Mouse (Mus musculus) neutrophil, adult 5-6 weeks (primary cell): ENCODE data around the gene Ppp1r12b. TPM values are rescaled to one million over a fixed set of nuclear protein-coding genes. Genes with fewer than 3 reads are reported as not detected.

Source experiments
- ATAC-seq: fragments of 151-379, 151-347 bp; 2 replicates; pipeline ENCODE4 v1.8.0; 2017; ENCODE audit warnings: mild to moderate bottlenecking, moderate TSS enrichment; ENCODE audit not compliant: insufficient number of reproducible peaks, poor library complexity, low FRiP score, severe bottlenecking; ENCODE audit errors: extremely low read depth
- total RNA-seq: library from RNA; stranded (forward); fragments of 200-1000 nt; gene quantifications from 2 replicates; pipeline ENCODE4 v1.2.3, GENCODE M21; 2017

The Ppp1r12b gene
- total RNA-seq, 1 experiment from 2014 or later: 12.9 TPM

- ATAC-seq: no peak
Measured at GRCm38 (mm10) chr1:134949946-134950345, 5.8 kb downstream of the Ppp1r12b start.

- no peak for ATAC-seq
Measured at GRCm38 (mm10) chr1:134947590-134947989, 8.2 kb downstream of the Ppp1r12b start.

DNA sequence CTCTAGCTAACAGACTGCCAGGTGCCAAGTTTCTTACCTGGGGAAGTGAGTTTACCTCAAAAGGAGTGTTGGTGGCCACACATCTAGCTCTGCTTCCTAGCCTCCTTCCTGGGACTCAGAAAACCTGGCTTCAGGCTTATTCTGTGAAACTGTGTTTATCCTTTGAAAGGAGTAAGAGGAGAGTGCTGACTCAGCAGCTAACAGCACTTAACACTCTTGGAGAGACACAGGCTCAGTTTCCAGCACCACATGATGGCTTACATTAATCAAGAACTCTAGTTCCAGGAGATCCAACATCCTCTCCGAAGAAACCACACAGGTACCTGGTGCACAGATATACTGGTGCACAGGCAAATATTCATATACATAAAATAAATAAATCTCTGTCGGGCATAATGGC, 12.8 kb downstream of the Ppp1r12b start:
- ATAC-seq: no peak

- ATAC-seq: no peak
Measured at GRCm38 (mm10) chr1:134940863-134941262, 14.9 kb downstream of the Ppp1r12b start.

GRCm38 (mm10) chr1:134938233-134938632, 17.5 kb downstream of the Ppp1r12b start:
- no peak for ATAC-seq

DNA sequence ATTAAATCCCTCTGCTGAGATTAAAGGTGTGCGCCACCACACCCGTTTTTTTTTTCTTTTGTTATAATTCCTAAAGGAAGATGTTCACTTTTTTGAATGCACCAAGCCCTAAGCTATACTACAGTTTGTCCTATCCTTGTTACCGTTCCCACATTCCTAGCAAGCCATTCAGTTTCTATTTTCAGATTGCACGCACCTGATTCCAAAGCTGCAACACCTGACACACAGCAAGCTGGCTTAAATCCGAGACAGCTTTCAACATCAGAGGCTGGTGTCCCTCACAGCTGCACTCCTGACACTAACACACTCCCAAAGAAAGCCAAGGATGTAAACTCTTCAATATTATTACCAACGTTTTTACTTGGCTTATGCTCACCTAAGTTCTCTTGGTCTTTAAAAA, 19.4 kb downstream of the Ppp1r12b start:
- ATAC-seq: no peak

DNA sequence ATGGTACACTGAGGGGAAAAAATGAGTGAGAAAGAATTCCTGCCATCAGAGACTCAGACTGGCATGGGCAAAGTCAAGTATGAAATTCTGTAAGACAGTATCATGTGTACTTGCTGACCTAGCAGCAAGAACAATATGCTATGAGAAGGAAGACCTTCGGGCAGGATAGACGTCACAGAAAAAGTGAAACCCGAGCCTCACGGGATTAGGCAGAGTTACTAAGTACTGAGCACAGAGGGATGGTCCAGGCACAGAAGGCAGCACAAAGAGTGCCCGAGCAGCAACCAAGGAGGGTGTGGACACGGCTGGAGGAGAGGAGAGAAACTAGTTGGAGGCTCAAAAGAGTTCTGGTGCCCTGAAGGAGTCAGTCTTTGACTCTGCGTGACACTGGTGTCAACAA, 23.3 kb downstream of the Ppp1r12b start:
- no peak for ATAC-seq

- ATAC-seq: no peak
Measured at GRCm38 (mm10) chr1:134919010-134919409, 36.7 kb downstream of the Ppp1r12b start.

DNA sequence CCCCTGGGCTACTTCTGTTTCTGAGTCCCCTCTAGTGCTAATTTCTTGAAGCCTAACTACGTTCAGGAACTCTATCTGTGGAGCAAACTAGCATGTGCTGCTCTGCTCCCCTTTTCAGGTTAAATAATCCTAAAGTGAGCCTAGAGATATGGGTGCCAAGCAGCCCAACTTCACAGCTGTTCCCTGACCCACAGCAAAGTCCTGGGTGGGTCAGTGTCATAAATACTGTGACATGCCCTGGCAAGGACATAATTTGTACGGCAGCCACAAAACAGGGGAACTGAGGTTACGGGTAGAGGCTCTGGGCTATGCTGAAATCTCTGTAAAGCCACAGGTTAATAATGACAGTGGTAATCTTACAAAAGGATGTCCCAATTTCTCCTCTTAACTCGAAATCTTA, 40.3 kb downstream of the Ppp1r12b start:
- no peak for ATAC-seq

DNA sequence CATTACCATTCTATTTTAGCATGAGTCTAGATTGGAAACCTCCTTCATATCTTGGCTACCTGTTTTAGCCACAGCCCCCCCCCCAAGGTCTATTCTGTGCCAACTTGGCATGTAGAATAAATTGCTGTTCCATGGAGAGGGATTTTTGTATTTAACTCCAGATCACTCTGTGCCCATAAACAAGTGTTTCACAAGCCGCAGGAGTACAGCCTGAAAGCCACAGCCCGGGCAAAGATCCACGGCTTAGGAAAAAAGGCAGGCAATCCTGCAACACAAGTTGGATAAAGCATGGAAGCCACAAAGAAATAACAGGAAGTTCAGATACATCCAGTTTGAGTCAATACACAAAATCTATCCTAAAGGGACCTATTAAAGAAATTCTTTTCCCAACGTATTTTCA, 42.2 kb downstream of the Ppp1r12b start:
- no peak for ATAC-seq

GRCm38 (mm10) chr1:134911892-134912291, 43.9 kb downstream of the Ppp1r12b start:
- no peak for ATAC-seq

DNA sequence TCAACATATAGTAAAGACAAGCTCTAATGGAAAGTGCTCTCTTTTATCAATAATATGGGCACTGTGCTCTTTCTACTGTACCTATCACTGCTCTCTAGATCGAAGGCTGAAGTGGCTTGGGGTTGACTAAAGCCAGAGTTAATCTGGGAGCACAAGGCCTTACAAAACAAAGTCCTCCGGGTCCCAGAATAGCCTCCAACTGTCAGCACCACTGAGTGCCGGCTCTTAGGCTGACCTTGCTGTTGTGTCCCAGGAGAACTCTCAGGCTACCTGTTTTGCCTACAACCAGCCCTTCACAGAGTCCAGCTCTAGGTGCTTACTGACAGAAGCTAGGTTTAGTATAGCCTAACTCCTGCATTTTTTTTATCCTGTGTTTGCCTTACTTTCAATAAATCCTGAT, 45.7 kb downstream of the Ppp1r12b start:
- ATAC-seq: no peak

DNA sequence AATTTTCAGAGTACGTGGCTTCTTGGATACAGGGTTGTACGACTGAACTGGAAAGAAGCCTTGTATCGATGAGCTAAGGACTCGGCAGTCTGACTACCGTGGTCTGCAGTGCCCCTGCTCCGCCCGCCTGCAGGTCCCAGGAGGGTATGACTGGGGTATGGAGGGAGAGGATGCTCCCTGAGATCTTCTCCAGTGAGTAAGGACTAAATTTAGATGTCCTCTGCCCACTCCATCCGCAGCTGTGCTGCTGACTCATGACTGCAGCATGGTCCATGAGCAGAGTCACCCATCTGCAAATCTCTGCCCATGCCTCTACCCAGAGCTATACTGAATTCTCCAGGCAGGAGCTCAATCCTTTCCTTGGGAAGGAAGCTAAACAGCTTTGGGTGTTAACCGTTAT, 46.3 kb downstream of the Ppp1r12b start:
- no peak for ATAC-seq

DNA sequence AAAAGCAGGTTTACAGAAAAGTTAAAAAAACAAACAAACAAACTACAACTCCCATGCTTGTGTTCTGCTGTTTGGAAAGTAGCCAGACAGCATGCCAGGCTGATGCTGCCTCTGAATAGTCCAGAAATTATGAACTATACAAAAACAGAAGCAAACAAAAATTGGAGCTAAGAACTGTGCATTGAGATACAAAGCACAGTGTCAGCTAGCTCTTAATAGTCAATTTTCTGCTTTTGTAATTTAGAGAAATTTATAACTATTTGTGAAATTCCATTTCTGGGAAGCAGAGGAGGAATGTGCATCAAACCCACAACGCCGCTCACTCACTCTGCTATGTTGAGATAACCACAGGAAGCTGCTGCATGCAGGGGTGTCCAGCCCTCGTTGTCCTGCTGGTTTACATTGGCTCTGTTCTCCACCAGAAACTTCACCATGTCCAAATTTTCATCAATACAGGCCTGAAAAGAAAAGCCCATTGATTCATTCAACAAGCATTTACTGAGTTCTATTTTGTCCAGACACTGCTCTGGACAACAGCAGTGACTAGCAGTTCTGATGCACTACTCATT, 53.6 kb downstream of the Ppp1r12b start:
- no peak for ATAC-seq

GRCm38 (mm10) chr1:134896008-134896407, 59.7 kb downstream of the Ppp1r12b start:
- ATAC-seq: no peak

GRCm38 (mm10) chr1:134894803-134895202, 60.9 kb downstream of the Ppp1r12b start:
- no peak for ATAC-seq

DNA sequence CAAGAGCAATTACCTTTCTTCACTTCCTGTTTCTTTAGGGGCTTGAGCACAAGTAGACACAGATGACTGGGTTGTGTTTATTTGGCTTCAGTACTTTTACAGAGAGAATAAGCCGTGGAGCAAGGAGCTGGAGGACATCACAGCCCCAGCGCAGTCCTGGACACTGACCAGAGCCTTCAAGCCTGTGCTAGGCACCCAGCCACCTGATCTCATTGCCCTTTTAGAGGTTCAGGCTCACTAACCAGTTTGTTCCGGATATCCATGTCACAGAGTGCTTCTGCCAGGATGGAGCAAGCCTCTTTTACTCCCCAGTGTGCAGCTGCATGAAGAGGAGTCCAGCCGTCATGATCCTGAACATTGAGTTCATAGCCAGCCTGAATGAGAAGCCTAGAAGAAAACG, 63.8 kb downstream of the Ppp1r12b start:
- ATAC-seq: no peak

DNA sequence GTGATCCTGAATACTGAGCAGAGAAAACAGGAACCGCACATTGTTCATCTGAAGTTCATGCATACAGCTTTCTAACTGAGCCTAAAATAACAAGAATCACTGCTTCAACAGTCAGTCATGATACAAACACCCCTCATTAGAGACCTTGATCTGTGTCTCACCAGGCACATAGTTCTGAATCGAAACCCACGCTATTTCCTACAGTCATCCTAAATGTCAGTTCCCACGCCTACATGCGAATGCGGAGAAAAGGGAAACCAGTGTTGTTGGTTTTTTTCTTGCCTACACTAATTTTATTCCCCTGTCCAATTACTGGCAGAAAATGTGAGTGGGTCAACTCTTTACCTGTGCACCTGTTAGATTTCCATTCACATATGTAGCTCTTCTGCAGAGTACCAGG, 66.1 kb downstream of the Ppp1r12b start:
- no peak for ATAC-seq

- no peak for ATAC-seq
Measured at GRCm38 (mm10) chr1:134875800-134876199, 79.9 kb downstream of the Ppp1r12b start.

- peak; percentile 48; the same call in 1 of the 2 replicates for ATAC-seq
Measured at GRCm38 (mm10) chr1:134872678-134873077, 83.1 kb downstream of the Ppp1r12b start.

DNA sequence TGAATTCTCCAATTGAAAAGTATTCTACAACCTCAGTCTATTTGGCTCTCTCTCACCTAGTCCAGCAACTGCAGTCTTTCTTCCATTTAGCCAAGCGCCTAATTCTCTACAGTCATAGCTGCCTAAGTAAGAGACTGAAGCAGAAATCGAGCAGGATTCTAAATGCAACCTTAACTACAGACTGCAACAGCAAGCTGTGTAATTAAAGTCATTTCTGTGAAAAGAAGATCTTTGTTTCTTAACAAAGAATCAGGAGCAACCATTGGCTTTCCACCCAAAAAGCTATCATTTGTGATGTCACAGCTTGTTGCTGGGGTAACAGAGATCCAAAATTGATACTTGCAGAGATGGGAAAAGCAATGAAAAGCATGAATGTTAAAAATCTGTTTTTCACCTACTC, 89.3 kb downstream of the Ppp1r12b start:
- no peak for ATAC-seq
